ENCODE assay signal across 15 mouse cellular contexts in genomic region chr16:10656939-10657338, GRCm38 (mm10).
A peak's percentile ranks its signal among the peaks of the same experiment; 100 is the strongest.
DNase-seq lines count a peak whose midpoint lies in the region; ATAC-seq lines count a peak whose summit lies in the region.
"Had no signal": no experiment of that assay in that cellular context is flagged by ENCODE, and none has a peak within 500 bp of the region (broad histone marks: within the 10 kb centered on the region; RNA-seq: fewer than 3 reads in every experiment).

No protein-coding gene starts in this region.

- H3K4me3 ChIP-seq in hindbrain, embryonic 13.5 days, result no peak overlapping the region
- H3K4me3 ChIP-seq in hindbrain, embryonic 14.5 days (replicated peaks; ENCODE audit: low read length), result no peak overlapping the region
- no peak overlapping the region for H3K4me3 ChIP-seq in midbrain, embryonic 15.5 days
- H3K4me3 ChIP-seq in midbrain, embryonic 13.5 days (replicated peaks), result no peak overlapping the region
- no peak overlapping the region for H3K4me3 ChIP-seq in kidney, embryonic 15.5 days (replicated peaks)
- no peak overlapping the region for H3K4me3 ChIP-seq in forebrain, embryonic 16.5 days (replicated peaks; ENCODE audit: low read length)
- H3K4me3 ChIP-seq in forebrain, embryonic 12.5 days (replicated peaks), result no peak overlapping the region
- H3K4me3 ChIP-seq: limb, embryonic 12.5 days had no signal

- no peaks in the 10 kb centered on the region for H3K27me3 ChIP-seq in hindbrain, embryonic 13.5 days
- no peaks in the 10 kb centered on the region for H3K27me3 ChIP-seq in hindbrain, embryonic 14.5 days (ENCODE audit: control insufficient read depth, insufficient read depth, low read length)
- H3K27me3 ChIP-seq in midbrain, embryonic 15.5 days (replicated peaks), result no peaks in the 10 kb centered on the region
- H3K27me3 ChIP-seq in midbrain, embryonic 13.5 days, result no peaks in the 10 kb centered on the region
- no peaks in the 10 kb centered on the region for H3K27me3 ChIP-seq in kidney, embryonic 15.5 days
- H3K27me3 ChIP-seq in forebrain, embryonic 16.5 days (replicated peaks; ENCODE audit: control insufficient read depth, insufficient read depth, low read length), result no peaks in the 10 kb centered on the region
- 0 out of 2 replicates have a peak, but pooled peaks cover 7% of the 10 kb centered on the region for H3K27me3 ChIP-seq in forebrain, embryonic 12.5 days

- no peak for ATAC-seq in hindbrain, embryonic 13.5 days (ENCODE audit: low FRiP score)
- no peak for ATAC-seq in hindbrain, embryonic 14.5 days (ENCODE audit: low FRiP score)
- ATAC-seq in midbrain, embryonic 15.5 days (replicated peaks), result no peak
- no peak for ATAC-seq in midbrain, embryonic 13.5 days
- peak; percentile 81; the same call in 1 of the 2 replicates for ATAC-seq in kidney, embryonic 15.5 days (replicated peaks; ENCODE audit: low FRiP score)
- no peak for ATAC-seq in forebrain, embryonic 16.5 days
- ATAC-seq in forebrain, embryonic 12.5 days (ENCODE audit: low FRiP score), result no peak
- ATAC-seq in activated CD4-positive, CD25-positive, alpha-beta regulatory T cell, adult 4 months, result no peak

- peaks cover 18% of the 10 kb centered on the region; the same call in 1 of the 2 replicates for H3K4me1 ChIP-seq in hindbrain, embryonic 13.5 days (replicated peaks)
- H3K4me1 ChIP-seq in hindbrain, embryonic 14.5 days (replicated peaks; ENCODE audit: control insufficient read depth, insufficient read depth, low read length), result 0 out of 2 replicates have a peak, but pooled peaks cover 4% of the 10 kb centered on the region
- no peaks in the 10 kb centered on the region; the same call in 1 of the 2 replicates for H3K4me1 ChIP-seq in midbrain, embryonic 15.5 days
- peaks cover 19% of the 10 kb centered on the region for H3K4me1 ChIP-seq in midbrain, embryonic 13.5 days (replicated peaks)
- peaks cover 28% of the 10 kb centered on the region for H3K4me1 ChIP-seq in kidney, embryonic 15.5 days
- peaks cover 2% of the 10 kb centered on the region; the same call in 1 of the 2 replicates for H3K4me1 ChIP-seq in forebrain, embryonic 16.5 days (replicated peaks; ENCODE audit: control insufficient read depth, insufficient read depth, low read length)
- peaks cover 22% of the 10 kb centered on the region for H3K4me1 ChIP-seq in forebrain, embryonic 12.5 days

- DNase-seq in hindbrain, embryonic 14.5 days (ENCODE audit: low spot score), result no peak
- DNase-seq: adrenal gland, adult 8-10 months; cerebellum, adult 9-10 months; lung, postnatal 14 days; right cerebral cortex, postnatal 25 days; thymus, postnatal 14 days had no signal

- peak overlapping the region; percentile 8; the same call in 1 of the 2 replicates for H3K9ac ChIP-seq in hindbrain, embryonic 13.5 days
- H3K9ac ChIP-seq in hindbrain, embryonic 14.5 days, result no peak overlapping the region
- H3K9ac ChIP-seq in midbrain, embryonic 15.5 days, result no peak overlapping the region
- H3K9ac ChIP-seq in midbrain, embryonic 13.5 days (replicated peaks), result no peak overlapping the region
- H3K9ac ChIP-seq in kidney, embryonic 15.5 days, result no peak overlapping the region
- no peak overlapping the region for H3K9ac ChIP-seq in forebrain, embryonic 16.5 days (replicated peaks; ENCODE audit: low read depth, low read length)
- no peak overlapping the region for H3K9ac ChIP-seq in forebrain, embryonic 12.5 days
- H3K9ac ChIP-seq: limb, embryonic 12.5 days had no signal

- no peaks in the 10 kb centered on the region for H3K9me3 ChIP-seq in hindbrain, embryonic 13.5 days
- no peaks in the 10 kb centered on the region for H3K9me3 ChIP-seq in hindbrain, embryonic 14.5 days (ENCODE audit: control insufficient read depth, low read length)
- H3K9me3 ChIP-seq in midbrain, embryonic 15.5 days, result no peaks in the 10 kb centered on the region
- no peaks in the 10 kb centered on the region for H3K9me3 ChIP-seq in midbrain, embryonic 13.5 days
- no peaks in the 10 kb centered on the region for H3K9me3 ChIP-seq in kidney, embryonic 15.5 days (replicated peaks)
- H3K9me3 ChIP-seq in forebrain, embryonic 16.5 days (ENCODE audit: control insufficient read depth, low read length), result no peaks in the 10 kb centered on the region
- H3K9me3 ChIP-seq in forebrain, embryonic 12.5 days, result no peaks in the 10 kb centered on the region
- H3K9me3 ChIP-seq: limb, embryonic 12.5 days had no signal

- H3K36me3 ChIP-seq in hindbrain, embryonic 13.5 days, result no peaks in the 10 kb centered on the region
- no peaks in the 10 kb centered on the region for H3K36me3 ChIP-seq in hindbrain, embryonic 14.5 days (replicated peaks; ENCODE audit: control insufficient read depth, insufficient read depth)
- H3K36me3 ChIP-seq in midbrain, embryonic 15.5 days (replicated peaks), result no peaks in the 10 kb centered on the region
- H3K36me3 ChIP-seq in midbrain, embryonic 13.5 days, result no peaks in the 10 kb centered on the region
- H3K36me3 ChIP-seq in kidney, embryonic 15.5 days, result no peaks in the 10 kb centered on the region
- no peaks in the 10 kb centered on the region for H3K36me3 ChIP-seq in forebrain, embryonic 16.5 days (ENCODE audit: control insufficient read depth, insufficient read depth)
- no peaks in the 10 kb centered on the region for H3K36me3 ChIP-seq in forebrain, embryonic 12.5 days (replicated peaks)
- H3K36me3 ChIP-seq: limb, embryonic 12.5 days had no signal

- no peak overlapping the region for H3K4me2 ChIP-seq in hindbrain, embryonic 13.5 days
- H3K4me2 ChIP-seq in hindbrain, embryonic 14.5 days (replicated peaks), result no peak overlapping the region
- H3K4me2 ChIP-seq in midbrain, embryonic 15.5 days, result no peak overlapping the region
- H3K4me2 ChIP-seq in midbrain, embryonic 13.5 days (replicated peaks), result no peak overlapping the region
- H3K4me2 ChIP-seq in kidney, embryonic 15.5 days, result no peak overlapping the region
- H3K4me2 ChIP-seq in forebrain, embryonic 16.5 days (ENCODE audit: low read length), result no peak overlapping the region
- H3K4me2 ChIP-seq in forebrain, embryonic 12.5 days, result no peak overlapping the region
- H3K4me2 ChIP-seq: midbrain, embryonic 11.5 days had no signal

- 79% methylated on average over 1 of the region's 1 CpGs for WGBS in hindbrain, embryonic 13.5 days
- WGBS in hindbrain, embryonic 14.5 days, result 85% methylated on average over 1 of the region's 1 CpGs
- 90% methylated on average over 1 of the region's 1 CpGs for WGBS in midbrain, embryonic 15.5 days
- 62% methylated on average over 1 of the region's 1 CpGs for WGBS in midbrain, embryonic 13.5 days
- WGBS in kidney, embryonic 15.5 days, result 58% methylated on average over 1 of the region's 1 CpGs
- 69% methylated on average over 1 of the region's 1 CpGs for WGBS in forebrain, embryonic 16.5 days
- 77% methylated on average over 1 of the region's 1 CpGs for WGBS in forebrain, embryonic 12.5 days

- H3K27ac ChIP-seq in hindbrain, embryonic 13.5 days, result no peak overlapping the region
- H3K27ac ChIP-seq in hindbrain, embryonic 14.5 days, result no peak overlapping the region
- H3K27ac ChIP-seq in midbrain, embryonic 15.5 days, result 0 out of 2 replicates have a peak overlapping the region, but pooled peaks have one; percentile 3
- H3K27ac ChIP-seq in midbrain, embryonic 13.5 days, result no peak overlapping the region
- peak overlapping the region; percentile 66 for H3K27ac ChIP-seq in kidney, embryonic 15.5 days
- H3K27ac ChIP-seq in forebrain, embryonic 16.5 days (ENCODE audit: low read length), result no peak overlapping the region
- no peak overlapping the region for H3K27ac ChIP-seq in forebrain, embryonic 12.5 days

Comparison
In these comparisons a context has a peak if more than half of its experiments do, and no peak if none do; other contexts are left out.
1. H3K27ac ChIP-seq: peak in midbrain, embryonic 15.5 days (single experiment) and kidney, embryonic 15.5 days (single experiment); none in hindbrain, embryonic 13.5 days (single experiment), hindbrain, embryonic 14.5 days (single experiment), midbrain, embryonic 13.5 days (single experiment), forebrain, embryonic 16.5 days (single experiment) and forebrain, embryonic 12.5 days (single experiment).